Mouse (Mus musculus) erythroblast, embryonic 14.5 days (primary cell): ENCODE data around the gene Ktn1.

Source experiments
- GATA1 ChIP-seq: IDR thresholded peaks from 2 replicates; pipeline ENCODE4 v1.6.1; 2012; ENCODE audit warnings: low read length, inconsistent platforms, mixed read lengths
- TAL1 ChIP-seq: IDR thresholded peaks from 3 replicates; pipeline ENCODE4 v1.6.1; 2012; ENCODE audit warnings: low read length, inconsistent platforms, mixed read lengths

GRCm38 (mm10) chr14:47766373-47766772 lies 118.1 kb downstream of the Ktn1 start:
- TF ChIP-seq GATA1 (no peak), TAL1 (no peak)
